Mouse (Mus musculus): Measurements from ENCODE around the gene Mmd.

DNA sequence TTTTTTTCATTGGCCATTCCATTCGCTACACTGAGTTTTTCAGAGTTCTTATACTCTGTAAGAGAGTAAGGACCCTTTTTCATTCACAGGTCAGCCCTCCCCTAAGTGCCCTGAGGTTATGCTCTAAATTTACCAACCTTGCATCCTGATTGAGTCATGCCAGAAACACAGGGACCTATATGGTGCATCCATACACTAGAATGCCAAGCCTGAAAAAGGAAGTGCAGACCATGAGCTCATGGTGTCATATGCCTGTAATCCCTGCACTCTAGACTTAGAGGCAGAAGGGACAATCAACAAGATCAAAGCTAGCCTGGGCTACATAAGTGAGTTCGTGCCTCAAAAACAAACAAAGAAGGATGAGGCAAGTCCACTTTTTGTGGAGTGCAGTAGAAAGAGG is 48.4 kb upstream of the Mmd start:
- TF ChIP-seq CTCF (IDR thresholded peaks at IDR 0.05; ENCODE audit: low read depth), result no peak
- no peak for TF ChIP-seq EP300 (IDR thresholded peaks at IDR 0.05; ENCODE audit: low read depth)
